Mouse (Mus musculus): ENCODE data around the gene Shh.

Gene Shh

GRCm38 (mm10) chr5:28458821-28459240, 8.2 kb downstream of the Shh start:
- DNase-seq, result no peak

- DNase-seq, result peak in 1 of 2 experiments; percentile 30
These were observed 9.0 kb downstream of the Shh start for GRCm38 (mm10) chr5:28457921-28458641.

- DNase-seq, result no peak
These were observed 10.7 kb downstream of the Shh start for GRCm38 (mm10) chr5:28456366-28456765.

GRCm38 (mm10) chr5:28455721-28456120, 11.3 kb downstream of the Shh start:
- DNase-seq, result no peak

- peak in 1 of 2 experiments; percentile 0 for DNase-seq
These were observed 12.5 kb downstream of the Shh start for GRCm38 (mm10) chr5:28454546-28454945.

GRCm38 (mm10) chr5:28453523-28453922, 13.5 kb downstream of the Shh start:
- DNase-seq, result peak in 1 of 2 experiments; percentile 0

GRCm38 (mm10) chr5:28453086-28453485, 14.0 kb downstream of the Shh start:
- peak in 1 of 2 experiments; percentile 0 for DNase-seq

- DNase-seq, result peak; percentile 93 to 95
These were observed 15.9 kb downstream of the Shh start for GRCm38 (mm10) chr5:28451053-28451638.

GRCm38 (mm10) chr5:28450126-28450890, 16.7 kb downstream of the Shh start:
- DNase-seq, result no peak

GRCm38 (mm10) chr5:28425926-28426325, 41.1 kb downstream of the Shh start:
- no peak for DNase-seq

GRCm38 (mm10) chr5:28423781-28424180, 43.3 kb downstream of the Shh start:
- peak in 1 of 2 experiments; percentile 3 for DNase-seq

GRCm38 (mm10) chr5:28419640-28420265, 47.3 kb downstream of the Shh start:
- DNase-seq, result peak in 1 of 2 experiments; percentile 2

GRCm38 (mm10) chr5:28418734-28419133, 48.3 kb downstream of the Shh start:
- DNase-seq, result peak in 1 of 2 experiments; percentile 1

GRCm38 (mm10) chr5:28416029-28416428, 51.0 kb downstream of the Shh start:
- no peak for DNase-seq

- peak in 1 of 2 experiments; percentile 33 for DNase-seq
These were observed 53.0 kb downstream of the Shh start for GRCm38 (mm10) chr5:28414076-28414475.

GRCm38 (mm10) chr5:28413533-28413932, 53.5 kb downstream of the Shh start:
- peak in 1 of 2 experiments; percentile 18 for DNase-seq

- DNase-seq, result no peak
These were observed 54.9 kb downstream of the Shh start for GRCm38 (mm10) chr5:28412006-28412685.
